Mouse (Mus musculus) mesoderm, embryonic 11.5 days (tissue): ENCODE measurements around the gene Cdh7.
A peak's percentile ranks its signal among the peaks of the same experiment; 100 is the strongest.
"Not testable (repeated sequence)": the region's sequence is repeated elsewhere in the genome, so short reads cannot be mapped to it uniquely, and the experiment has no call there.

Experiments
- DNase-seq: peaks from one replicate; pipeline ENCODE4 v3.0.0-alpha.2; 2012; ENCODE audit warnings: low read depth, low spot score

The Cdh7 gene

GRCm38 (mm10) chr1:109982064-109982808, at the start of gene Cdh7:
Gene Cdh7, plus strand, starts transcription at chr1:109982431.
- DNase-seq: peak; percentile 62

- no peak for DNase-seq
Measured at GRCm38 (mm10) chr1:109932674-109933073, 49.6 kb upstream of the Cdh7 start.

DNA sequence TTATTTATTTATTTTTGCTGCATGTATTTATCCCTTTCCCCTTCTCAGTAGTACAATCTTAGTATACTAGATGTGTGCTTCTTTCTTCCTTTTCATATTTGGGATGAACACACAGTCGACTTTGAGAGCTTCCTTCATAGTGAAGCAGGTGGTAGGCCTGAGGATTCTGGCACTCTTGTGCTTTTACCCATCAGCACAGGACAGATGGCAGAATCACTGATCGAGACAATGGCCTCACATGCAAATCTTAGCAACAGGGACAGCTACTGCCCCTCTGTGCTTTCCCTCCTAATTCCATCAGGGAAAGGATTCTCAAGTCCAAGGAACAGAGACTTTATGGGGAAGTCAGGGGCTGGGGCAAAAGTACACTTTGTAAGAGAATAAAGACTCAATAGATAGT, 33.7 kb upstream of the Cdh7 start:
- DNase-seq: no peak

DNA sequence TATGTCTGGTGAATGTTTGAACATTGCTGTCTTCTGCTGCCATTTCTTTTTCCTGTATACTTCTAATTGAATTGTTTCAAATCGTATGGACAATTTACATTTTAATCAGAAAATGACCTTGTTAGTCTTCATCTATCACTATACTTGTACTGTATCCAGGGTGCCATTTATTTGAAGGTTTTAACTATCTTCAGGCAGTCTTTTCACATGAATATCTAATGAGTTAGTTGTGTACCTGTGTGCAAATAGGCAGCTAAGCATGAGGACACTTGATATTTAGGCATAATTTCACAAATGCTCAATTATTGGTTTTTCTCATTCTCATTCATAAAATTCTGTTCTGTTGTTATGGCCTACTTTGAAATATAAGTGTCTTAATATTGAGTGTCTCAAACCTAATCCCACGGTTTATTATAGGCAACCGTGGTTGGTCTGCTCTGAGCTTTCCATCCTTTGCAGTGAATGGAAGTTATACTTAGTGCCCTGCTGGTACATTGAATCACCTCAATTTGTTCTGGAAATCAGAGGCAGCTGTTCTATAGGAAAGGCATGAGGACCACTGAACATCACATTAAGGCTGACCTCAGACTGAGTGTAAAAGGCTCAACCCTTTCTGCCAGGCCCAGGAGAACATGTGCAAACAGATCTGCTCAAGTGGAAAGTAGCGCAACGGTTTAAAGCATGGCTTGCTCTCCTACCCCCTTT, 10.4 kb upstream of the Cdh7 start:
- DNase-seq: no peak

DNA sequence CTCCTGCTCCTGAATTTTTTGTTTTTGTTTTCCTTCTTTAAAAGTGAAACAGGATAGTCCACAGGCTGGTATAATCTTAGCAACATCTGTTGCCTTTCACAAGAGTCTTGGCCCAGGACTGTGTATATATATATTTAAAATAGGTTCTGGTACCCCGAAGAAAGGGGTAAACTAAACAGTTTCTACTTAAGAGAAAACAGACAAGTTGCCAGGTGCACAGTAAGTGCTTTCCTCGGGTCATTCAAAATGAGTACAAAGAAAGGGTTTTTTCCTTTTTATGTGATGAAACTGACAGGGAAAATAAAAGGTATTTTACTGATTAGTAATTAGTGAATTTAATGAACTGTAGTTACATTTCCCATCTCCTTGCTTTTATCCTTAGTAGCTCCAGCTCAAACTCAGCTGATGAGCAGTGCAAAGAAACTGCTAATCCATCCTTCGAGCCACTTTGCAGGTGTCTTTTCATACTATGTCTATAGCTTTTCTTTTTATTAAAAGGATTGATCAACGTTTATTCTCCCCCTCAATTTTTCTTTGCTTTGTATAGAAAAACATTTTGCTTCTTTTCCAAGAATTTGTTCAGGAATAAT, 9.7 kb upstream of the Cdh7 start:
- no peak for DNase-seq

GRCm38 (mm10) chr1:109982809-109983536, 742 bp downstream of the Cdh7 start:
- DNase-seq: peak; percentile 12

GRCm38 (mm10) chr1:109983537-109983912, 1.3 kb downstream of the Cdh7 start:
- no peak for DNase-seq

- no peak for DNase-seq
Measured at GRCm38 (mm10) chr1:109984776-109985175, 2.5 kb downstream of the Cdh7 start.

- peak; percentile 64 for DNase-seq
Measured at GRCm38 (mm10) chr1:109985468-109985867, 3.2 kb downstream of the Cdh7 start.

- DNase-seq: no peak
Measured at GRCm38 (mm10) chr1:109989541-109989940, 7.3 kb downstream of the Cdh7 start.

GRCm38 (mm10) chr1:109993906-109994305, 11.7 kb downstream of the Cdh7 start:
- no peak for DNase-seq

- no peak for DNase-seq
Measured at GRCm38 (mm10) chr1:110004451-110004850, 22.2 kb downstream of the Cdh7 start.

GRCm38 (mm10) chr1:110005038-110005437, 22.8 kb downstream of the Cdh7 start:
- no peak for DNase-seq

DNA sequence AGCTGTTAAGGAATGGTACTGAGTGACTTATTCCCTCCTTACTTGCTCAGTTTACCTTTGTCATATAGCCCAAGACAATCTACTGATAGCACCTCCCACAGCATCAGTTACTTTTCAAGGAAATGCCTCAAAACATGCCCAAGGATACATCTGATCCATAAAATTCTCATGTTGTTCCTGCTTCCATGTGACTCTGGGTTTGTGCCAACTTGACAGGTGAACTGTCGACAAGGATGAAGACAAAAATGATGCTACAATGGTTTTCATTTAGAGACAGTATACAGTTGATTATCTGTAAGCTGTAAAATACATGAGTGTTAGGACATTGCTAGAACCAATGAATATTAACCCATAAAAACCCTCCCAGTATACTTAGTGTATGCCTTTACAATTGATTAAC, 29.9 kb downstream of the Cdh7 start:
- DNase-seq: no peak

DNA sequence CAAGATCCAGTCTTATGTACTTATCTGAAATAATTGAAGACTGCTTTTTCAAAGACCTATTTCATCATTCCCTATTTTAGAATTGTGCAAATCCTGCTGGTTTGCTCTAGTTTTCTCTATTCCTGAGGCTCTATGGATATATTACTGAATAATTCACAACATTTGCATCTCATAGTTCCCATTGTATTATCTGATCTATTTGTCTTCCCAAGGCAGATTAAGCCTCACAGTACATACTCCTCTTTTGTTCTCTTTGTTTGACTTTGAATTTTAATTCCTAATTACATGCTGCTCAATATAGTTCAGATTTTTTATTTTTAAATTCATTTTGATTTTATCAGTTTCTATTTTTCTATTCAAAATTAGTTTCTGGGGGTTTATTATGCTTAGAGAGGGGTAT, 74.1 kb downstream of the Cdh7 start:
- DNase-seq: no peak

- no peak for DNase-seq
Measured at GRCm38 (mm10) chr1:110067405-110067804, 85.2 kb downstream of the Cdh7 start.

GRCm38 (mm10) chr1:110078471-110078870, 96.2 kb downstream of the Cdh7 start:
- no peak for DNase-seq

DNA sequence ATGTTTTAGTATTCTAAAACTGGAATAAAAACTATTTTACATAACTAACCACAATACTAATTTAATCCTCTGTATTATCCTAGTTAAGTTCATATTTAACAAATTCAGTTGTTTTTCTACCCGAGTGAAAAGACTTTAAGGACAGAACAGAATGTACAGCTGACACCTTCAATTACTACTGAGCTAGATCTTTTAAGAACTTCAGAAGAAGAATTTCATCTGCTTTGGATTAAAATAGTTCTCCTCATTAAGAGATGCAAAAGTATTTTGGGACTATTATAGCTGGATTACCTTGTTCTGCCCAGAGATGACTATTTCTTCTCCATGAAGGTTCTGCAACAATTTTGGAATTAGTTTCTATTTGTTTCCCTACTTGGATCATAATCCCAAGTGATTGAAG, 135.8 kb downstream of the Cdh7 start:
- no peak for DNase-seq

DNA sequence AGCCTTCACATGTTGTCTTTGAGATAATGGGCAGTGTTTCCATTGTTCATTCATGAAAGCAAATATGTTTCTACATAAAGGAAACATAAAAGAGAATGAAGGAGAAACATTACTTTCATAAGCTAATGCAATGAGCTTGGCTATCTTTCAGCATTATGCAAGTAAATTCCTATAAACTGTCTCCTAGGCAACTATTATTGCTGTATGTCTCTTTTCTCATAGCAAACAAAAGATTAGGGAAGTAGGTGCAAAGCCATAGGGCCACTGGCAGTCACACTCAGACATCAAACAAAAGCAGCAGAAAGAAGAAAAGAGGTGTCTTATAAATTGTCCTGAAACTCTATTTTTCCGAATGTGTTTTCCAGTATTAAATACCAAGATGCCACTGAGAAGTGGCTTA, 136.6 kb downstream of the Cdh7 start:
- peak; percentile 1 for DNase-seq

GRCm38 (mm10) chr1:110171459-110171858, 189.2 kb downstream of the Cdh7 start:
- not testable (repeated sequence) for DNase-seq
